Comparison of ENCODE assay signal across 13 mouse cellular contexts in genomic region chr5:151188659-151189058, GRCm38 (mm10). TPM values are rescaled to one million over a fixed set of nuclear protein-coding genes. Genes with fewer than 3 reads are reported as not detected.
DNase-seq lines count a peak whose midpoint lies in the region; ATAC-seq lines count a peak whose summit lies in the region.
"Had no signal": no experiment of that assay in that cellular context is flagged by ENCODE, and none has a peak within 500 bp of the region (broad histone marks: within the 10 kb centered on the region; RNA-seq: fewer than 3 reads in every experiment).

No protein-coding gene starts in this region.

- H3K36me3 ChIP-seq in kidney, embryonic 15.5 days = no peaks in the 10 kb centered on the region
- H3K36me3 ChIP-seq in lung, embryonic 15.5 days = no peaks in the 10 kb centered on the region
- H3K36me3 ChIP-seq: neural tube, embryonic 12.5 days; stomach, embryonic 15.5 days had no signal

- H3K4me3 ChIP-seq in kidney, embryonic 15.5 days (replicated peaks) = peak overlapping the region; percentile 60; the same call in 1 of the 2 replicates
- H3K4me3 ChIP-seq in brown adipose tissue, adult 24 weeks (ENCODE audit: insufficient read depth, low read depth, low read length) = no peak overlapping the region; the same call in 1 of the 2 replicates
- peak overlapping the region; percentile 71 for H3K4me3 ChIP-seq in lung, embryonic 15.5 days

- peak; percentile 73 for DNase-seq in heart, adult 8-10 months (ENCODE audit: low spot score)
- DNase-seq in heart, postnatal 4 days = no peak
- no peak for DNase-seq in kidney, adult 18-20 months
- DNase-seq in B cell, adult 2 months = no peak
- no peak for DNase-seq in cerebellum, postnatal 14 days
- DNase-seq: adrenal gland, postnatal 14 days; cerebellum, adult 11-12 months had no signal

- no peak overlapping the region for H3K9ac ChIP-seq in kidney, embryonic 15.5 days
- no peak overlapping the region for H3K9ac ChIP-seq in lung, embryonic 15.5 days
- H3K9ac ChIP-seq: neural tube, embryonic 12.5 days had no signal

- H3K27ac ChIP-seq in kidney, embryonic 15.5 days = no peak overlapping the region
- peak overlapping the region; percentile 11; the same call in 1 of the 2 replicates for H3K27ac ChIP-seq in brown adipose tissue, adult 24 weeks (replicated peaks; ENCODE audit: low read depth, low read length)
- no peak overlapping the region for H3K27ac ChIP-seq in lung, embryonic 15.5 days
- H3K27ac ChIP-seq: neural tube, embryonic 12.5 days had no signal

- peaks cover 18% of the 10 kb centered on the region for H3K4me1 ChIP-seq in kidney, embryonic 15.5 days
- peaks cover 15% of the 10 kb centered on the region for H3K4me1 ChIP-seq in brown adipose tissue, adult 24 weeks (ENCODE audit: control insufficient read depth, insufficient read depth, insufficient read length, low read length)
- H3K4me1 ChIP-seq in lung, embryonic 15.5 days = peaks cover 22% of the 10 kb centered on the region
- H3K4me1 ChIP-seq: neural tube, embryonic 12.5 days had no signal

- ATAC-seq in kidney, embryonic 15.5 days (replicated peaks; ENCODE audit: low FRiP score) = no peak
- no peak for ATAC-seq in lung, embryonic 15.5 days (ENCODE audit: borderline replicate concordance, extremely low read depth, low FRiP score, low TSS enrichment)
- ATAC-seq: Patski had no signal

- 71% methylated on average over 6 of the region's 6 CpGs for WGBS in kidney, embryonic 15.5 days
- WGBS in lung, embryonic 15.5 days = 78% methylated on average over 6 of the region's 6 CpGs

- H3K9me3 ChIP-seq in kidney, embryonic 15.5 days (replicated peaks) = no peaks in the 10 kb centered on the region
- no peaks in the 10 kb centered on the region for H3K9me3 ChIP-seq in lung, embryonic 15.5 days
- H3K9me3 ChIP-seq: neural tube, embryonic 12.5 days; stomach, embryonic 15.5 days had no signal

- H3K4me2 ChIP-seq in kidney, embryonic 15.5 days = peak overlapping the region; percentile 82
- H3K4me2 ChIP-seq in lung, embryonic 15.5 days = peak overlapping the region; percentile 81

- no peaks in the 10 kb centered on the region for H3K27me3 ChIP-seq in kidney, embryonic 15.5 days
- H3K27me3 ChIP-seq in lung, embryonic 15.5 days = no peaks in the 10 kb centered on the region
- H3K27me3 ChIP-seq: neural tube, embryonic 12.5 days; Patski; stomach, embryonic 15.5 days had no signal

RNA-seq across cellular contexts. Expression of gene Stard13, which starts 45.0 kb away (rescaled TPM):
- total RNA-seq in heart, adult 8-10 months (2022) = 10 to 100 TPM; 24.3 to 29.4 (median 27.4) TPM
- total RNA-seq in heart, postnatal 4 days (2021) = 10 to 100 TPM; 20.1 to 20.8 TPM
- polyA plus RNA-seq in kidney, embryonic 15.5 days (2015; fragmentation: Nextera tagmentation; extraction: Ambion mirVana) = 10.6 and 11.3 TPM in 2 replicates
- 6.3 and 7.8 TPM in 2 replicates for polyA plus RNA-seq in brown adipose tissue, adult 24 weeks (2012; ENCODE audit: insufficient read depth, insufficient read length, missing spikeins)
- 16.4 and 18.0 TPM in 2 replicates for polyA plus RNA-seq in lung, embryonic 15.5 days (2015; fragmentation: Nextera tagmentation; extraction: Ambion mirVana)
